Mouse (Mus musculus) G1E (cell line): Measurements from ENCODE around the gene Nr5a1.

ENCODE experiments used
- CTCF ChIP-seq: IDR thresholded peaks from 2 replicates; pipeline ENCODE4 v1.5.1; 2012; ENCODE audit warnings: low read depth, low read length, inconsistent platforms, mixed read lengths
- GATA1 ChIP-seq: IDR thresholded peaks from 2 replicates; pipeline ENCODE4 v1.6.1; 2012; ENCODE audit warnings: borderline replicate concordance, low read length, inconsistent platforms, mixed read lengths
- GATA2 ChIP-seq: IDR thresholded peaks from 2 replicates; pipeline ENCODE4 v1.6.1; 2012; ENCODE audit warnings: low read depth, low read length, inconsistent platforms, borderline replicate concordance
- POLR2AphosphoS5 ChIP-seq: IDR thresholded peaks from 2 replicates; pipeline ENCODE4 v1.6.1; 2012; ENCODE audit warnings: low read depth, low read length, inconsistent platforms; ENCODE audit not compliant: insufficient replicate concordance
- TAL1 ChIP-seq: conservative IDR thresholded peaks from 2 replicates; pipeline ENCODE4 v1.6.1; 2012; ENCODE audit warnings: low read depth, low read length, inconsistent platforms, mixed read lengths

DNA sequence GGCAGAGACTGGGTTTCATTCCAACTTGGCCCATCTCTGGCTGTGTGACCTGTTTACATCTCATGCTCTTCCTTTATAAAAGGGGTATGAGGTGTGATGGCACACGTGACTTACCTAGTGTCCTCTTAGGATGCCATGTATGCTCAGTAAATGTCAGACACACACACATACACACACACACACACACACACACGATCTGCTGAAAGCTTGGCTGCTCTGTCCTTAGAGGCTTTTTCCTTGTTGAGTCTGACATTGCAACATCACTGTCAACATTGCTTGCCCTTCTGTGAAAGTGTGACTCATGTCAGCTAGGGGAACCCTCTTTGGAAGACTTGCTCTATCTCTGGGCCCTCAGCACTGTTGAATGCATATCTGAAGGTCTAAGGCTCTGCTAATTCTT is 3.1 kb upstream of the Nr5a1 start:
- no peak for TF ChIP-seq POLR2AphosphoS5
- TF ChIP-seq CTCF = no peak
- TF ChIP-seq GATA2 = no peak
- no peak for TF ChIP-seq TAL1
- no peak for TF ChIP-seq GATA1
